Mouse (Mus musculus) MEL (cell line): Measurements from ENCODE around the gene Uso1. TPM values are rescaled to one million over a fixed set of nuclear protein-coding genes. Genes with fewer than 3 reads are reported as not detected.

Source experiments
- DNase-seq: peaks from one replicate; pipeline ENCODE4 v3.0.0; 2011; ENCODE audit warnings: low read depth, low spot score
- H3K27ac ChIP-seq: 2 replicates; pipeline ENCODE4 v1.5.1; 2012; ENCODE audit warnings: low read depth, mild to moderate bottlenecking, control low read depth, low read length, moderate library complexity; ENCODE audit not compliant: control insufficient read depth
- H3K27me3 ChIP-seq, 2 experiments: fragments of 150-350 bp in 1 of 2; sonication (generic) in 1 of 2; 2 replicates each; pipeline ENCODE4 v1.6.1; 2012; ENCODE audit warnings: low read length in 2 of 2, mild to moderate bottlenecking in 2 of 2, improper control_type of control experiment in 1 of 2, moderate library complexity in 1 of 2; ENCODE audit not compliant: insufficient read depth in 2 of 2, control insufficient read depth in 1 of 2
- H3K36me3 ChIP-seq, 2 experiments: 2 replicates each; pipeline ENCODE4 v1.6.1; 2012 to 2014; ENCODE audit warnings: low read length in 2 of 2, improper control_type of control experiment in 1 of 2, inconsistent platforms in 1 of 2, mild to moderate bottlenecking in 1 of 2; ENCODE audit not compliant: insufficient read depth in 2 of 2, control insufficient read depth in 1 of 2
- H3K4me1 ChIP-seq, 2 experiments: fragments of 150-350 bp in 1 of 2; sonication (generic) in 1 of 2; 2 replicates each; pipeline ENCODE4 v1.6.1; 2012; ENCODE audit warnings: low read length in 2 of 2, improper control_type of control experiment in 1 of 2, mild to moderate bottlenecking in 1 of 2; ENCODE audit not compliant: insufficient read depth in 2 of 2, control insufficient read depth in 1 of 2
- H3K4me3 ChIP-seq, 2 experiments: fragments of 150-350 bp in 1 of 2; sonication (generic) in 1 of 2; 2 replicates each; pipeline ENCODE4 v1.5.1; 2012; ENCODE audit warnings: low read depth in 2 of 2, low read length in 2 of 2, mild to moderate bottlenecking in 2 of 2, moderate library complexity in 2 of 2, control low read depth in 1 of 2, improper control_type of control experiment in 1 of 2; ENCODE audit not compliant: control insufficient read depth in 1 of 2, insufficient read depth in 1 of 2
- H3K79me2 ChIP-seq: 2 replicates; pipeline ENCODE4 v1.6.1; 2012; ENCODE audit warnings: mild to moderate bottlenecking, low read length, moderate library complexity; ENCODE audit not compliant: control insufficient read depth, poor library complexity, insufficient read depth
- H3K9ac ChIP-seq: 2 replicates; pipeline ENCODE4 v1.6.1; 2012; ENCODE audit warnings: low read depth, mild to moderate bottlenecking, control low read depth, low read length, moderate library complexity; ENCODE audit not compliant: control insufficient read depth, poor library complexity, severe bottlenecking
- H3K9me3 ChIP-seq: fragments of 150-350 bp; sonication (generic); replicated peaks from 2 replicates; pipeline ENCODE4 v1.6.1; 2012; ENCODE audit warnings: mild to moderate bottlenecking, low read length, improper control_type of control experiment, moderate library complexity; ENCODE audit not compliant: insufficient read depth
- BHLHE40 ChIP-seq: IDR thresholded peaks from 2 replicates; pipeline ENCODE4 v1.6.1; 2012; ENCODE audit warnings: low read depth, mild to moderate bottlenecking, inconsistent platforms, low read length, improper control_type of control experiment, borderline replicate concordance
- CHD1 ChIP-seq: IDR thresholded peaks from 2 replicates; pipeline ENCODE4 v1.6.1; 2012; ENCODE audit warnings: low read depth, mild to moderate bottlenecking, inconsistent platforms, low read length, improper control_type of control experiment
- CHD2 ChIP-seq: IDR thresholded peaks from 2 replicates; pipeline ENCODE4 v1.6.1; 2011; ENCODE audit warnings: low read length, improper control_type of control experiment
- CTCF ChIP-seq, 3 experiments: IDR thresholded peaks in 2 of 3; conservative IDR thresholded peaks in 1 of 3; 2 replicates each; pipeline ENCODE4 v1.5.1; 2011 to 2012; ENCODE audit warnings: low read length in 3 of 3, low read depth in 2 of 3, mild to moderate bottlenecking in 2 of 3, improper control_type of control experiment in 1 of 3, inconsistent platforms in 1 of 3, mixed read lengths in 1 of 3, moderate library complexity in 1 of 3; ENCODE audit not compliant: control insufficient read depth in 1 of 3, insufficient read depth in 1 of 3, poor library complexity in 1 of 3, severe bottlenecking in 1 of 3
- E2F4 ChIP-seq: IDR thresholded peaks from 2 replicates; pipeline ENCODE4 v1.6.1; 2011; ENCODE audit warnings: low read depth, low read length, improper control_type of control experiment, borderline replicate concordance
- ELF1 ChIP-seq: IDR thresholded peaks from 2 replicates; pipeline ENCODE4 v1.6.1; 2014; ENCODE audit warnings: low read depth, mild to moderate bottlenecking, inconsistent platforms, low read length, improper control_type of control experiment, moderate library complexity
- EP300 ChIP-seq, 2 experiments: IDR thresholded peaks; 2 replicates each; pipeline ENCODE4 v1.6.1; 2011; ENCODE audit warnings: improper control_type of control experiment in 2 of 2, low read length in 2 of 2, low read depth in 1 of 2, mild to moderate bottlenecking in 1 of 2
- ETS1 ChIP-seq: IDR thresholded peaks from 2 replicates; pipeline ENCODE4 v1.6.1; 2012; ENCODE audit warnings: low read depth, mild to moderate bottlenecking, inconsistent platforms, low read length, improper control_type of control experiment, moderate library complexity
- GABPA ChIP-seq: IDR thresholded peaks from 2 replicates; pipeline ENCODE4 v1.6.1; 2012; ENCODE audit warnings: low read depth, mild to moderate bottlenecking, inconsistent platforms, low read length, improper control_type of control experiment, moderate library complexity
- GATA1 ChIP-seq: IDR thresholded peaks from 2 replicates; pipeline ENCODE4 v1.6.1; 2011; ENCODE audit warnings: low read depth, low read length, improper control_type of control experiment
- HCFC1 ChIP-seq: IDR thresholded peaks from 2 replicates; pipeline ENCODE4 v1.6.1; 2012; ENCODE audit warnings: low read depth, mild to moderate bottlenecking, inconsistent platforms, low read length, improper control_type of control experiment, moderate library complexity
- KAT2A ChIP-seq: conservative IDR thresholded peaks from 2 replicates; pipeline ENCODE4 v1.6.1; 2012; ENCODE audit warnings: low read depth, low read length, improper control_type of control experiment, inconsistent platforms
- MAFK ChIP-seq: IDR thresholded peaks from 2 replicates; pipeline ENCODE4 v1.6.1; 2011; ENCODE audit warnings: low read depth, mild to moderate bottlenecking, low read length, improper control_type of control experiment, borderline replicate concordance
- MAX ChIP-seq: IDR thresholded peaks from 2 replicates; pipeline ENCODE4 v1.6.1; 2011; ENCODE audit warnings: low read length, improper control_type of control experiment
- MAZ ChIP-seq: IDR thresholded peaks from 2 replicates; pipeline ENCODE4 v1.6.1; 2012; ENCODE audit warnings: low read depth, mild to moderate bottlenecking, inconsistent platforms, low read length, improper control_type of control experiment
- MEF2A ChIP-seq: IDR thresholded peaks from 2 replicates; pipeline ENCODE4 v1.6.1; 2014; ENCODE audit warnings: low read depth, mild to moderate bottlenecking, inconsistent platforms, low read length, improper control_type of control experiment; ENCODE audit not compliant: poor library complexity, insufficient replicate concordance, severe bottlenecking; ENCODE audit errors: extremely low read depth
- MXI1 ChIP-seq: IDR thresholded peaks from 2 replicates; pipeline ENCODE4 v1.6.1; 2011; ENCODE audit warnings: mild to moderate bottlenecking, low read depth, low read length, improper control_type of control experiment
- MYB ChIP-seq: IDR thresholded peaks from 2 replicates; pipeline ENCODE4 v1.6.1; 2011; ENCODE audit warnings: mild to moderate bottlenecking, low read depth, low read length, improper control_type of control experiment
- MYC ChIP-seq: IDR thresholded peaks from 2 replicates; pipeline ENCODE4 v1.6.1; 2011; ENCODE audit warnings: low read depth, mild to moderate bottlenecking, low read length, improper control_type of control experiment, moderate library complexity
- NELFE ChIP-seq: IDR thresholded peaks from 2 replicates; pipeline ENCODE4 v1.6.1; 2011; ENCODE audit warnings: low read depth, low read length, improper control_type of control experiment
- NRF1 ChIP-seq: IDR thresholded peaks from 2 replicates; pipeline ENCODE4 v1.6.1; 2014; ENCODE audit warnings: low read depth, mild to moderate bottlenecking, inconsistent platforms, low read length, improper control_type of control experiment, moderate library complexity; ENCODE audit not compliant: poor library complexity, insufficient read depth, severe bottlenecking
- POLR2A ChIP-seq, 2 experiments: IDR thresholded peaks; 2 replicates each; pipeline ENCODE4 v1.6.1; 2011 to 2012; ENCODE audit warnings: low read length in 2 of 2, mild to moderate bottlenecking in 2 of 2, control low read depth in 1 of 2, improper control_type of control experiment in 1 of 2, low read depth in 1 of 2, moderate library complexity in 1 of 2; ENCODE audit not compliant: control insufficient read depth in 1 of 2, insufficient read depth in 1 of 2, poor library complexity in 1 of 2
- POLR2AphosphoS2 ChIP-seq: IDR thresholded peaks from 2 replicates; pipeline ENCODE4 v1.6.1; 2011; ENCODE audit warnings: low read length, improper control_type of control experiment
- POLR2AphosphoS5 ChIP-seq: IDR thresholded peaks from 2 replicates; pipeline ENCODE4 v1.6.1; 2012; ENCODE audit warnings: low read depth, borderline replicate concordance, mild to moderate bottlenecking, inconsistent platforms, low read length, moderate library complexity, mixed read lengths
- RAD21 ChIP-seq: IDR thresholded peaks from 2 replicates; pipeline ENCODE4 v1.6.1; 2011; ENCODE audit warnings: mild to moderate bottlenecking, low read depth, low read length, improper control_type of control experiment
- RCOR1 ChIP-seq: IDR thresholded peaks from 2 replicates; pipeline ENCODE4 v1.6.1; 2012; ENCODE audit warnings: low read depth, mild to moderate bottlenecking, inconsistent platforms, low read length, improper control_type of control experiment
- SIN3A ChIP-seq: IDR thresholded peaks from 2 replicates; pipeline ENCODE4 v1.6.1; 2012; ENCODE audit warnings: low read length, improper control_type of control experiment, inconsistent platforms
- SMC3 ChIP-seq: IDR thresholded peaks from 2 replicates; pipeline ENCODE4 v1.6.1; 2011; ENCODE audit warnings: low read depth, low read length, improper control_type of control experiment
- TBP ChIP-seq: IDR thresholded peaks from 2 replicates; pipeline ENCODE4 v1.8.0; 2011; ENCODE audit warnings: low read depth, low read length, improper control_type of control experiment
- TCF12 ChIP-seq: IDR thresholded peaks from 2 replicates; pipeline ENCODE4 v1.6.1; 2014; ENCODE audit warnings: low read depth, mild to moderate bottlenecking, inconsistent platforms, low read length, improper control_type of control experiment, moderate library complexity
- UBTF ChIP-seq: IDR thresholded peaks from 2 replicates; pipeline ENCODE4 v1.6.1; 2012; ENCODE audit warnings: low read depth, mild to moderate bottlenecking, inconsistent platforms, low read length, improper control_type of control experiment, moderate library complexity, borderline replicate concordance; ENCODE audit not compliant: insufficient read depth
- USF1 ChIP-seq: IDR thresholded peaks from 2 replicates; pipeline ENCODE4 v1.6.1; 2014; ENCODE audit warnings: low read depth, mild to moderate bottlenecking, inconsistent platforms, low read length, improper control_type of control experiment, moderate library complexity
- USF2 ChIP-seq, 2 experiments: IDR thresholded peaks; 2 replicates each; pipeline ENCODE4 v1.6.1; 2011 to 2012; ENCODE audit warnings: improper control_type of control experiment in 2 of 2, low read length in 2 of 2, borderline replicate concordance in 1 of 2, inconsistent platforms in 1 of 2, low read depth in 1 of 2, mild to moderate bottlenecking in 1 of 2; ENCODE audit not compliant: insufficient read depth in 1 of 2
- ZC3H11A ChIP-seq: IDR thresholded peaks from 2 replicates; pipeline ENCODE4 v1.6.1; 2012; ENCODE audit warnings: low read depth, mild to moderate bottlenecking, inconsistent platforms, low read length, improper control_type of control experiment
- ZKSCAN1 ChIP-seq: IDR thresholded peaks from 2 replicates; pipeline ENCODE4 v1.6.1; 2012; ENCODE audit warnings: low read depth, mild to moderate bottlenecking, inconsistent platforms, low read length, improper control_type of control experiment, moderate library complexity
- ZMIZ1 ChIP-seq: IDR thresholded peaks from 2 replicates; pipeline ENCODE4 v1.6.1; 2012; ENCODE audit warnings: low read depth, mild to moderate bottlenecking, inconsistent platforms, low read length, improper control_type of control experiment, moderate library complexity
- polyA plus RNA-seq, 2 experiments: library from polyadenylated mRNA; stranded (reverse) in 1 of 2; unstranded in 1 of 2; fragments of >175 nt in 1 of 2; fragments of >200 nt in 1 of 2; gene quantifications; 2 replicates each; pipeline versions ENCODE4 v1.2.1 to v1.2.4; 2012; ENCODE audit warnings: low replicate concordance in 2 of 2, low read depth in 1 of 2; ENCODE audit not compliant: insufficient read length in 2 of 2, insufficient read depth in 1 of 2, missing spikeins in 1 of 2
- total RNA-seq: library from RNA; depleted of rRNA; stranded (reverse); fragments of 300-350 nt; gene quantifications from 2 replicates; pipeline ENCODE4 v1.2.3, GENCODE M21; 2012

Gene Uso1
- total and polyA plus RNA-seq, 3 experiments = 22.1 to 69.1 (median 62.0) TPM

DNA sequence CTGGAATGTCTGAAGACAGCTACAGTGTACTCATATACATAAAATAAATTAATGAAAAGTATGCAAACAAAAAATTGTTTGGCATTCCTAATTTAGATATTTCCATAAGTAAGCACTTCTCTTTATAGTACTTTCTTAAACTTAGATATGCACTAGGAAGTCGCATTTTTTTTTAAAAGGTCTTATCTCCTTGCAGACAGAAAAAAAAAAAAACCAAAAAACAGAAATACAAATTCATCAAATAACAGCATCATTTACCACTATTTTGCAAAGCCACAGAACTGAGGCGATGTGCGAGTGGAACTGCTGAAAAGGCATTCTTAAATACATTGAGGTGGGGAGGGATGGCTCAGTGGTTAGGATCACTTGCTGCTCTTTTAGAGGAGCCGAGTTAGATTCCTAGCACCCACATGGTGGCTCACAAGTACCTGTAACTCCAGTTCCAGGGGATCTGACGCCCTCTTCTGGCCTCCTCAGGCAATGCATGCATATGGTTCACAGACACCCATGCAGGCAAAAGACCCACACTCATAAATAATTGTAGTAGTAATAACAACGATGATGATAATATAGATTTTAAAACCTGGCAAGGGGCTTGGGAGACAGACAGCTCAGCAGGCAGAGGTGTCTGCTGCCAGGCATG, 7.6 kb upstream of the Uso1 start:
- no peak overlapping the region for H3K9ac ChIP-seq
- DNase-seq = peak; percentile 74
- TF ChIP-seq MAX (no peak), GATA1 (peak; percentile 93), MXI1 (no peak), BHLHE40 (0 out of 2 replicates have a peak, but pooled peaks have one; percentile 8), HCFC1 (peak; percentile 45; the same call in 1 of the 2 replicates), E2F4 (no peak), KAT2A (peak; percentile 15; the same call in 1 of the 2 replicates), POLR2A (IDR thresholded peaks at IDR 0.05; ENCODE audit: control insufficient read depth in 1 of 2, insufficient read depth in 1 of 2, low read depth in 1 of 2, low read length in 2 of 2, poor library complexity in 1 of 2) (no peak), MAZ (no peak), TBP (no peak), SIN3A (peak; percentile 89), NRF1 (no peak), MEF2A (peak; percentile 80; the same call in 1 of the 2 replicates), TCF12 (peak; percentile 63), MYB (no peak; the same call in 1 of the 2 replicates), CHD1 (no peak), UBTF (no peak), USF1 (no peak), NELFE (no peak), USF2 (IDR thresholded peaks at IDR 0.05; ENCODE audit: borderline replicate concordance in 1 of 2, insufficient read depth in 1 of 2, low read depth in 1 of 2, low read length in 2 of 2) (no peak), ZC3H11A (no peak), ZMIZ1 (no peak), CHD2 (no peak), MYC (peak; percentile 51; the same call in 1 of the 2 replicates), ZKSCAN1 (peak; percentile 88), POLR2AphosphoS2 (no peak), CTCF (IDR thresholded peaks at IDR 0.05 in 2 of 3, conservative IDR thresholded peaks at IDR 0.05 in 1 of 3; ENCODE audit: control insufficient read depth in 1 of 3, insufficient read depth in 1 of 3, low read depth in 2 of 3, low read length in 3 of 3, poor library complexity in 1 of 3, severe bottlenecking in 1 of 3) (peak; percentile 43 to 54 (median 46)), RCOR1 (peak; percentile 58; the same call in 1 of the 2 replicates), SMC3 (peak; percentile 30; the same call in 1 of the 2 replicates), EP300 (IDR thresholded peaks at IDR 0.05; ENCODE audit: low read depth in 1 of 2, low read length in 2 of 2) (peak; percentile 75 to 91), MAFK (peak; percentile 82), ETS1 (peak; percentile 89), RAD21 (no peak; the same call in 1 of the 2 replicates), ELF1 (peak; percentile 61; the same call in 1 of the 2 replicates), POLR2AphosphoS5 (no peak), GABPA (no peak)

More for the DNA sequence above, 7.6 kb upstream of the Uso1 start:
- peaks cover 0 to 22% of the 10 kb centered on the region in 2 experiments; a peak in 2 of 4 replicates for H3K36me3 ChIP-seq
- H3K79me2 ChIP-seq = peaks cover 11% of the 10 kb centered on the region
- H3K9me3 ChIP-seq = no peaks in the 10 kb centered on the region
- no peak overlapping the region for H3K4me3 ChIP-seq
- peaks cover 14 to 30% of the 10 kb centered on the region in 2 experiments for H3K4me1 ChIP-seq
- H3K27me3 ChIP-seq = no peaks in the 10 kb centered on the region
- H3K27ac ChIP-seq = peak overlapping the region; percentile 94; the same call in 1 of the 2 replicates
